Mouse (Mus musculus): ENCODE results near the gene Mtx3. TPM values are rescaled to one million over a fixed set of nuclear protein-coding genes. Genes with fewer than 3 reads are reported as not detected.

Gene Mtx3
- polyA plus RNA-seq, 1 experiment: 23.5 TPM

- Histone ChIP-seq H3K4me3 (ENCODE audit: low read depth, low read length) (no peak overlapping the region), H3K36me3 (ENCODE audit: control insufficient read depth, insufficient read depth, low read length, poor library complexity, severe bottlenecking) (no peaks in the 10 kb centered on the region), H3K9ac (ENCODE audit: low read depth, poor library complexity, severe bottlenecking) (no peak overlapping the region), H3K4me1 (ENCODE audit: control insufficient read depth, insufficient read depth, low read length) (no peaks in the 10 kb centered on the region), H3K27me3 (ENCODE audit: control insufficient read depth, insufficient read depth, low read length, poor library complexity, severe bottlenecking) (no peaks in the 10 kb centered on the region), H3K27ac (ENCODE audit: insufficient read depth, low read length) (no peak overlapping the region), H3K9me3 (replicated peaks; ENCODE audit: control insufficient read depth, insufficient read depth, low read length, poor library complexity, severe bottlenecking) (no peaks in the 10 kb centered on the region)
- TF ChIP-seq POLR2A (IDR thresholded peaks at IDR 0.05; ENCODE audit: insufficient read depth, low read length) (no peak), CTCF (IDR thresholded peaks at IDR 0.05; ENCODE audit: low read depth, low read length) (no peak), EP300 (IDR thresholded peaks at IDR 0.05; ENCODE audit: insufficient read depth, low read depth, low read length) (no peak)
Measured at GRCm38 (mm10) chr13:92879514-92879913, 35.0 kb downstream of the Mtx3 start.

- H3K4me1 ChIP-seq (ENCODE audit: control insufficient read depth, insufficient read depth, low read length): no peaks in the 10 kb centered on the region
- no peak overlapping the region for H3K9ac ChIP-seq (ENCODE audit: low read depth, poor library complexity, severe bottlenecking)
- no peaks in the 10 kb centered on the region for H3K27me3 ChIP-seq (ENCODE audit: control insufficient read depth, insufficient read depth, low read length, poor library complexity, severe bottlenecking)
- no peak for TF ChIP-seq POLR2A (IDR thresholded peaks at IDR 0.05; ENCODE audit: insufficient read depth, low read length)
- TF ChIP-seq CTCF (IDR thresholded peaks at IDR 0.05; ENCODE audit: low read depth, low read length): no peak
- TF ChIP-seq EP300 (IDR thresholded peaks at IDR 0.05; ENCODE audit: insufficient read depth, low read depth, low read length): no peak
- H3K27ac ChIP-seq (ENCODE audit: insufficient read depth, low read length): no peak overlapping the region
- H3K9me3 ChIP-seq (replicated peaks; ENCODE audit: control insufficient read depth, insufficient read depth, low read length, poor library complexity, severe bottlenecking): no peaks in the 10 kb centered on the region
- no peaks in the 10 kb centered on the region for H3K36me3 ChIP-seq (ENCODE audit: control insufficient read depth, insufficient read depth, low read length, poor library complexity, severe bottlenecking)
- H3K4me3 ChIP-seq (ENCODE audit: low read depth, low read length): no peak overlapping the region
Measured at GRCm38 (mm10) chr13:92879933-92880332, 35.4 kb downstream of the Mtx3 start.

GRCm38 (mm10) chr13:92880589-92880988 is 36.0 kb downstream of the Mtx3 start:
- TF ChIP-seq POLR2A (IDR thresholded peaks at IDR 0.05; ENCODE audit: insufficient read depth, low read length) (no peak), CTCF (IDR thresholded peaks at IDR 0.05; ENCODE audit: low read depth, low read length) (no peak), EP300 (IDR thresholded peaks at IDR 0.05; ENCODE audit: insufficient read depth, low read depth, low read length) (no peak)
- no peak overlapping the region for H3K9ac ChIP-seq (ENCODE audit: low read depth, poor library complexity, severe bottlenecking)
- H3K9me3 ChIP-seq (replicated peaks; ENCODE audit: control insufficient read depth, insufficient read depth, low read length, poor library complexity, severe bottlenecking): no peaks in the 10 kb centered on the region
- no peaks in the 10 kb centered on the region for H3K27me3 ChIP-seq (ENCODE audit: control insufficient read depth, insufficient read depth, low read length, poor library complexity, severe bottlenecking)
- no peaks in the 10 kb centered on the region for H3K36me3 ChIP-seq (ENCODE audit: control insufficient read depth, insufficient read depth, low read length, poor library complexity, severe bottlenecking)
- H3K27ac ChIP-seq (ENCODE audit: insufficient read depth, low read length): no peak overlapping the region
- no peak overlapping the region for H3K4me3 ChIP-seq (ENCODE audit: low read depth, low read length)
- H3K4me1 ChIP-seq (ENCODE audit: control insufficient read depth, insufficient read depth, low read length): no peaks in the 10 kb centered on the region

DNA sequence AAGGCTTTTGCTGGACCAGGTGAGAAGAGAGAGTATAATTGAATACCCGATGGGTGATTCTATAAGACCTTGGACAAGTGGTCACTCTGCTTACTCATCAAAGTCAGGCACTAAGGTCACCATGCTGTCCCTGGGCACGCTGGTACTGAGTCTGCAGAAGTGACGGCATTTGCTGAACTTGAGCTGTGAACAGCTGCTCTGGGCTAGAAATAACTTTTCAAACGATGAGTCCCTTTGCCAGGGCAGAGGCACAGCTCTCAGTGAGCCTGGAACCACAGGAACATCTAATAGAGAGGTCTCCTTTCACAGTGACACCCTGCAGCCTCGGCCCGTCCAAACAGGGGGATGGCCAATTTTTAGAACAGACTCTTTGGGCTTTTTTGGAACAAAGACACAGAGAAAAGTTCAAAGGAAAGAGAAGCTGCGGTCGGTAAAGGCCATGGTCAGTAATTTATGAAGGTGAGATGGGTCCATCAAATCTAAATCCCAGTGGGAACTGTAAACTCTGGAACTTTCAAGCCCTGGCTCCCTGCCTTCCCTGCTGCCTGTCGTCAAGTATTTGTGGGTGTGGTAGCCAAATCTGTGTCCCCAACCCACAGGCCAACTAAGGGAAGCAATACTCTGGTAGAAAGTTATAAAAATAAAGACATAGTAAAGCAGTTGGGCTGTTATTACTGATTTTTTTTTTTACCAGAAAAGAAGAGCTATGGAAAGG is 37.9 kb downstream of the Mtx3 start:
- Histone ChIP-seq H3K4me1 (ENCODE audit: control insufficient read depth, insufficient read depth, low read length) (no peaks in the 10 kb centered on the region), H3K9me3 (replicated peaks; ENCODE audit: control insufficient read depth, insufficient read depth, low read length, poor library complexity, severe bottlenecking) (no peaks in the 10 kb centered on the region), H3K27me3 (ENCODE audit: control insufficient read depth, insufficient read depth, low read length, poor library complexity, severe bottlenecking) (no peaks in the 10 kb centered on the region), H3K27ac (ENCODE audit: insufficient read depth, low read length) (no peak overlapping the region), H3K9ac (ENCODE audit: low read depth, poor library complexity, severe bottlenecking) (no peak overlapping the region), H3K36me3 (ENCODE audit: control insufficient read depth, insufficient read depth, low read length, poor library complexity, severe bottlenecking) (no peaks in the 10 kb centered on the region), H3K4me3 (ENCODE audit: low read depth, low read length) (no peak overlapping the region)
- TF ChIP-seq CTCF (IDR thresholded peaks at IDR 0.05; ENCODE audit: low read depth, low read length): no peak
- TF ChIP-seq POLR2A (IDR thresholded peaks at IDR 0.05; ENCODE audit: insufficient read depth, low read length): no peak
- no peak for TF ChIP-seq EP300 (IDR thresholded peaks at IDR 0.05; ENCODE audit: insufficient read depth, low read depth, low read length)

DNA sequence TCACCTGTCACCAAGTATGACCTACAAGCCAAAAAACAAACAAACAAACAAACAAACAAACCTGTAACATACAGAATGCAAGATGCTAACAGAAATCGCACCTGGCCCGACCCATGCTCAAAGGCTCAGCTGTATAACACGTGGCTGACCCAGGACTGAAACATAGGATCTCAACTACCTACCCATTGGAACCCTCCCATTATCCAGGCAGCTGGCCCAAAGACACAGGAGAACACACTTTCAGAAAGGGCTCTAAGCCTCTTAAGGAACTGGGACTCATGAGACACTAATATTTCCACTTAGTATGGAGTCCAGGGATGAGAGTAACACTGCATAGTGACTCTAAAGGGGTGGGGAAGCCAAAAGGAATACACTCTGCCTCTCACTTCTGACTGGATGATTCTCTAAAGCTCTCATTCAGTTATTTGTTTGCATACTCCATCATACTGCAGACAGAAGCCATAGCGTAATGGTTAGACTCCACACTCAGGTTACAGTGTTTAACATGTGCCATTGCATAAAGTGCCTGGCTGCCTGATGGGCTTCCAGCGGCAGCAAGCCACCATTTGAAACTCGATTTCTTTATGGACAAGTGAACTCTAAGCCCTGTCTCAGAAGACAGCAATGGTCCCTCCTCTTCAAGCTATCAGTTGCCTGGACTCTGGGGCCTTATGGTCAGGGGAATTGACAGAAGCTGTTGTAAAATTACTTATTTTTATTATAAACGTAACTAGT is 38.6 kb downstream of the Mtx3 start:
- TF ChIP-seq CTCF (IDR thresholded peaks at IDR 0.05; ENCODE audit: low read depth, low read length) (no peak), EP300 (IDR thresholded peaks at IDR 0.05; ENCODE audit: insufficient read depth, low read depth, low read length) (no peak), POLR2A (IDR thresholded peaks at IDR 0.05; ENCODE audit: insufficient read depth, low read length) (no peak)
- Histone ChIP-seq H3K36me3 (ENCODE audit: control insufficient read depth, insufficient read depth, low read length, poor library complexity, severe bottlenecking) (no peaks in the 10 kb centered on the region), H3K4me3 (ENCODE audit: low read depth, low read length) (no peak overlapping the region)

DNA sequence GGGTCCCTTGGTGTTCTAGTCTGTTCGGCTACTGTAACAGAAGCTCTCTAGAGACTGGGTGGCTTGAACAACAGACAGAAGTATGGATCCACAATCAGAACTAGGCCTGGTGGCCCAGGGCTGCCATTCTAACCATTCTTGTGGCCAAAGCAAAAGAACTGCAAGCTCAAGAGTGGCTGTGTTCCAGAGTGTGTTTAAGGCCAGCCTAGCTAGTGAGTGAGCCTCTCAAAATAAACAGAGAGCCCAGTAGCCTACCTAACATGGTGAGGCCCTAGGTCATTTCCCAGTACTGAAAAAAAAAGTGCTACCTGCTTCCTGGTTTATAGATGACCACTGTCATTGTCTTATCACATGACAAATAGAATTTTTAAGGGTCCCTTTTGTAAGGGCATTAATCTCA is 39.6 kb downstream of the Mtx3 start:
- H3K4me3 ChIP-seq (ENCODE audit: low read depth, low read length): no peak overlapping the region

More for the DNA sequence above, 38.6 kb downstream of the Mtx3 start:
- no peaks in the 10 kb centered on the region for H3K4me1 ChIP-seq (ENCODE audit: control insufficient read depth, insufficient read depth, low read length)
- no peak overlapping the region for H3K27ac ChIP-seq (ENCODE audit: insufficient read depth, low read length)
- H3K9ac ChIP-seq (ENCODE audit: low read depth, poor library complexity, severe bottlenecking): no peak overlapping the region
- H3K9me3 ChIP-seq (replicated peaks; ENCODE audit: control insufficient read depth, insufficient read depth, low read length, poor library complexity, severe bottlenecking): no peaks in the 10 kb centered on the region
- H3K27me3 ChIP-seq (ENCODE audit: control insufficient read depth, insufficient read depth, low read length, poor library complexity, severe bottlenecking): no peaks in the 10 kb centered on the region

More for the DNA sequence above, 39.6 kb downstream of the Mtx3 start:
- no peaks in the 10 kb centered on the region for H3K4me1 ChIP-seq (ENCODE audit: control insufficient read depth, insufficient read depth, low read length)
- no peaks in the 10 kb centered on the region for H3K27me3 ChIP-seq (ENCODE audit: control insufficient read depth, insufficient read depth, low read length, poor library complexity, severe bottlenecking)
- no peaks in the 10 kb centered on the region for H3K9me3 ChIP-seq (replicated peaks; ENCODE audit: control insufficient read depth, insufficient read depth, low read length, poor library complexity, severe bottlenecking)
- no peaks in the 10 kb centered on the region for H3K36me3 ChIP-seq (ENCODE audit: control insufficient read depth, insufficient read depth, low read length, poor library complexity, severe bottlenecking)
- H3K9ac ChIP-seq (ENCODE audit: low read depth, poor library complexity, severe bottlenecking): no peak overlapping the region
- TF ChIP-seq CTCF (IDR thresholded peaks at IDR 0.05; ENCODE audit: low read depth, low read length): no peak
- TF ChIP-seq POLR2A (IDR thresholded peaks at IDR 0.05; ENCODE audit: insufficient read depth, low read length): no peak
- no peak for TF ChIP-seq EP300 (IDR thresholded peaks at IDR 0.05; ENCODE audit: insufficient read depth, low read depth, low read length)
- H3K27ac ChIP-seq (ENCODE audit: insufficient read depth, low read length): no peak overlapping the region
